Mouse (Mus musculus): ENCODE measurements around the gene Lrif1. TPM values are rescaled to one million over a fixed set of nuclear protein-coding genes. Genes with fewer than 3 reads are reported as not detected.
"Not testable (repeated sequence)": the region's sequence is repeated elsewhere in the genome, so short reads cannot be mapped to it uniquely, and the experiment has no call there.

Lrif1 gene
- 13.3 and 13.6 TPM in 2 replicates for polyA plus RNA-seq (2016; fragmentation: Nextera tagmentation; extraction: Ambion mirVana)

DNA sequence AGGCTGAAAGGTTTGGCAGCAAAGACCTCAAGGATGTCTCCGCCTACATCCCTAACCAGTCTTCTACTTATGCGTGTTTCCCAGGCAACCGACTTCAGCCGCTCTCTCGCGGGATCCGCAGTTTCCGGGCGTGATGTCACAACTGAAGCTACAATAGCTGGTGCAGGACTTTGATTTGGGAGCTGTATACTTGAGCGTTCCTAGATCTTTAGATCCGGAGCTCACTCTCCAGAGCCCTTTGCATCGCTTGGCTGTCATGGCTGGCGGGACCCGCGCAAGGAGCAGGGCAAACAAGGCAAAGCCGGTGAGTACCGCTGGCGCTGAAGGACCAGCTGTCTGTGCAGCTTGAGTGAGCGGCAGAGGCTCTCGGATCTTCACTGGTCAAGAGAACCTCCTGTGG is at the start of gene Lrif1:
Lrif1 (plus strand) TSS at position 158 of the 400 bp plus-strand sequence.
- peak within 1 kb of the TSS; percentile 89 for H3K27ac ChIP-seq
- WGBS = 2% methylated on average over 20 of the region's 20 CpGs
- no peaks in the 10 kb centered on the region for H3K27me3 ChIP-seq (ENCODE audit: poor library complexity, severe bottlenecking)
- peak within 1 kb of the TSS; percentile 67 for H3K4me3 ChIP-seq
- H3K4me1 ChIP-seq = peaks cover 7% of the 10 kb centered on the region
- peak; percentile 82 for DNase-seq (ENCODE audit: extremely low spot score, low spot score)
- peaks cover 2% of the 10 kb centered on the region; the same call in 1 of the 2 replicates for H3K9me3 ChIP-seq
- H3K36me3 ChIP-seq (replicated peaks) = no peaks in the 10 kb centered on the region

DNA sequence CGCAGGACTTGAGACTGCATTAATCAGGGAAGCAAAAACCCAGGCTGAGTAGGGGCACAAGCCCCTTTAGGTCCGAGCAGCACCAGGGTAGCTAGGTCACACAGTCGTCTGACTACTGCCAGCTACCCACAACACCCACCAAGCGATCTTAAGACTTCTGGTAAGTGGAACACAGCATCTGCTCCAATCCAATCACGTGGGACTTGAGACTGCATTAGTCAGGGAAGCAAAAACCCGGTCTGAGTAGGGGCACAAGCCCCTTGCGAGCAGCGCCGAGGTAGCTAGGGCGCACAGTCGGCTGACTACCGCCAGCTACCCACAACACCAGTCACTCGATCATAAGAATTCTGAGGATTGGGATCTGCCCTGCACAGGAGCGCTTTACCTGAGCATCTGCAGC is 12.0 kb upstream of the Lrif1 start:
- H3K36me3 ChIP-seq (replicated peaks); H3K27ac ChIP-seq; H3K27me3 ChIP-seq (ENCODE audit: poor library complexity, severe bottlenecking); H3K9me3 ChIP-seq; H3K4me3 ChIP-seq; DNase-seq (ENCODE audit: extremely low spot score, low spot score); H3K4me1 ChIP-seq: not testable (repeated sequence)
- WGBS = 77% methylated on average over 14 of the region's 14 CpGs

DNA sequence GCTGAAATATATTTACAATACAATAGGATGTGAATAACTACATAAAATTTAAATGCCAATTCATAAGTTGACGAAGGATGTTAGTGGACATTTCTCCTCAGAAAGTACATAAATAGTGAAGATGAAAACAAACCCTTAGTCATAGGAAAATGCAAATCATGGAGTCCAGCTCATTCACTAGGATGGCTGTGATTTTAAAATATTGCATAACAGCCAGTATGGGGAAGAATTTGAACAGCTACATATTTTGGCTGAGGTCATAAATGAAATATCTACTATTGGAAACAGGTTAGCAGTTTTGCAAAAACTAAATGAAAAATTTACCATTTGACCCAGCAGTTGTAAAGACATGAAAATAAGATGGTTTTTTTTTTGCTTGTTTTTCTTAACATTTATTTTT is 594 bp downstream of the Lrif1 start:
- peaks cover 8% of the 10 kb centered on the region; the same call in 1 of the 2 replicates for H3K9me3 ChIP-seq
- peak overlapping the region; percentile 89 for H3K27ac ChIP-seq
- 39% methylated on average over 1 of the region's 1 CpGs for WGBS
- peaks cover 7% of the 10 kb centered on the region for H3K4me1 ChIP-seq
- H3K27me3 ChIP-seq (ENCODE audit: poor library complexity, severe bottlenecking) = no peaks in the 10 kb centered on the region
- no peaks in the 10 kb centered on the region for H3K36me3 ChIP-seq (replicated peaks)
- peak overlapping the region; percentile 67 for H3K4me3 ChIP-seq
- no peak for DNase-seq (ENCODE audit: extremely low spot score, low spot score)

DNA sequence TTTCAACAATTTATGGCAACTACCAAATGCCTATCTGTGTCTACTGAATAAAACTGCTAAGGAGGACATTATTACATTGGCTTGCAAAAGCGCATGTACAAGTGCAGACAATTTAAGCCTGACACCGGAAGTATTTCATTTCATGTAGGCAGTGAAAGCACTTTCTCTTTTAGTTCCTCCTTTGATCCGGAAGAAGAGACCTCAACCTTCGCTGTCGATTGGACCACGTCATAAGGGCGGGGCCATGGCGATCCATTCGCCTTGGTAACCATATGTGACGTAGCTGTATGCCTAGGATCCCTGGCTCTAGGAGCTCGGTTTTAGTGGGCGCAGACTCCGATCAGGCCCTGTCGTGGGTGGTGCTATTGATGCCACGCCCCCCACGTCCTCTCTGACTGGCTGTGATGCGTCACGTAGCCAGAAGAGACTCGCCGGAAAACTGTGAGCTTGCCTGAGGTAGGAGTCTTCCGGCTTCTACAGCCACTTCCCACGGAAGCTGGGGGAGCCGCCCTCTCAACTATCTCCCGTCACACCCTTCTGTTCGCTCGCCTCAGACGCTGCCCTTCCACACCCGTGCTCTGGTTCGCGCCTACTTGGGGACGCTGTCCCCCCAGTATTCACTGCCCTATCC is 36.7 kb downstream of the Lrif1 start:
- H3K27ac ChIP-seq = peak overlapping the region; percentile 88
- peaks cover 6% of the 10 kb centered on the region; the same call in 1 of the 2 replicates for H3K9me3 ChIP-seq
- H3K4me1 ChIP-seq = peaks cover 5% of the 10 kb centered on the region; the same call in 1 of the 2 replicates
- H3K4me3 ChIP-seq = peak overlapping the region; percentile 72
- peak; percentile 89 for DNase-seq (ENCODE audit: extremely low spot score, low spot score)
- H3K36me3 ChIP-seq (replicated peaks) = no peaks in the 10 kb centered on the region
- 2% methylated on average over 31 of the region's 31 CpGs for WGBS
- H3K27me3 ChIP-seq (ENCODE audit: poor library complexity, severe bottlenecking) = no peaks in the 10 kb centered on the region; the same call in 1 of the 2 replicates

DNA sequence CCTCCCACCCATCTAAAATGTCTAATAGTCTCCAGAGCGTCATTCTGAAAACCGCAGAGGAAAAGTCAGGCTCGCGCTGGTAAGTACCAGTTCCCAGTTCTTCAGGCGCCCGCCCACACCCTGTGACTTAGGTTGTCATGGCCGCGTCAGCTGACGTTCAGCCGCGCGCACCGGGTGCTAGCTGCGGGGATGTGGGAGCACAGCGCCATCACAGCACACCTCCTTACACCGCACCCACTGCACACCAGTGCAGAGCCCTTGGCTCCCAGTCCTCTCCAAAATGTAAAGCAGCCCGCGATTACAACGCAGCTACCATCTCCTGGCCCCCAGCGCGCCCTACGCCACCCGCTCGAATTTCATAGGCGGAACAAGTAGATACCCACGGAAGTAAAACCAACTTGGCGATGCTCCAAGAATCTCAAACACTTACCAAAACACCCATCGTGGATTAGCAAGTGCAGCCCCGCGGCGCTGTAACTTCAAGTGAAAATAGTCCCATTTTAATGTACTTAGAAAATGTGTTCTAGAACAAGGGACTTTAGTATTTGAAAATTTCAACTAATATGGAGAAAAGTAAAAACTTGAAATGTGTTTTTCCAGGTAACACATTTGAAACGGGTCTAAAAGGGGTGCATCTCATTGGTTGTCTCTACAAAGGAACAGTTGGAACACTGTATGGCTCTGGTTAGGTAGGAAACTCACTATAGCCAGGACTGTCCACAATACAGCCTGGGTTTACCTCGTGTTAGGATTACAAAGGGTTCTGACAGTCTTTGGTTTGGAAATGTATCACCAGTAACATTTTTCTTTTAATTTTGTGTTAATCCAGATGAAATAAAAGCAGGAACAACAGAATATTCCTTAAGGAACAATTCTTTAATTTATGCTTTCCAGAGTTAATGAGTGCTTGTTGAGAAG is 37.5 kb downstream of the Lrif1 start:
- peak overlapping the region; percentile 72 for H3K4me3 ChIP-seq
- H3K9me3 ChIP-seq = peaks cover 10% of the 10 kb centered on the region
- peaks cover 4% of the 10 kb centered on the region; the same call in 1 of the 2 replicates for H3K36me3 ChIP-seq (replicated peaks)
- no peaks in the 10 kb centered on the region; the same call in 1 of the 2 replicates for H3K27me3 ChIP-seq (ENCODE audit: poor library complexity, severe bottlenecking)
- DNase-seq (ENCODE audit: extremely low spot score, low spot score) = peak; percentile 78
- H3K27ac ChIP-seq = peak overlapping the region; percentile 88
- WGBS = 2% methylated on average over 33 of the region's 33 CpGs
- H3K4me1 ChIP-seq = peaks cover 5% of the 10 kb centered on the region; the same call in 1 of the 2 replicates

DNA sequence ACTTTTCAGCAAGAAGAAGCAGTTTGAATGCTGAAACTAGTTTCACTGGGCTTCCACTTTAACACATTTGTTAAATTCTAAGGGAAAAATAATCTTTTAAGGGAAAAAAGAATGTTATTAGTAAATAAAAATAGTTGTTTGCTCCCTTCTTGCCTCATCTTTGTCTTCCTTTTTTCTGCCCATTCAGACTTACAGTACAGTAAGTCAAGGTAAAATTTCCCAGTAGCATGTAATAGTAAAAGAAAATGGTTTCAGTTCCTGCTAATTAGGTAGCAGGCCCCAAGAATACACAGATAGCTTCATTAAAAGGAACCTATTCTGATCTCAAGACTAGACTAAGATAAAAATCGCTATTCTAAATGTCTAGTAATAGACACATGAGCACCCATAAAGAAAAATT is 71.1 kb downstream of the Lrif1 start:
- no peak overlapping the region for H3K27ac ChIP-seq
- DNase-seq (ENCODE audit: extremely low spot score, low spot score) = no peak
- no peaks in the 10 kb centered on the region for H3K9me3 ChIP-seq
- H3K4me1 ChIP-seq = no peaks in the 10 kb centered on the region
- no peaks in the 10 kb centered on the region for H3K36me3 ChIP-seq (replicated peaks)
- WGBS = 69% methylated on average over 1 of the region's 1 CpGs
- H3K27me3 ChIP-seq (ENCODE audit: poor library complexity, severe bottlenecking) = no peaks in the 10 kb centered on the region
- no peak overlapping the region for H3K4me3 ChIP-seq

DNA sequence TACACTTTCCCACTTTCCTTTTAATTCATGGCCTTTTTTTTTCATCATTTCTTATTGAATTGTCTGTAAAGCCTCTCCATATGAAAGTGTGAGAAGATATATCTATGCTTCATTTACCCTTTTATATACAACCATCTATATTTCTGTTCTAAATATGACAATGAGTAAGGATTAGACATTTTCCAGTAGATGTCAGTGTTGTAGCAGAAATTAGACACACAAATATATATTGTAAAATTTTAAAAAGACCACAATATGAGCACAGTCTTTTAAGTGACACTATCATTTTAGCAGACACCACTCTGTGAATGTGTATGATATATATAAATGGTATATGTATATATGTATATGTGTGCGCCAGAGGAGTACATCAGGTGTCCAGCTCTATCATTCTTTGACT is 87.0 kb downstream of the Lrif1 start:
- Histone ChIP-seq H3K4me3 (no peak overlapping the region), H3K4me1 (no peaks in the 10 kb centered on the region), H3K9me3 (no peaks in the 10 kb centered on the region), H3K36me3 (replicated peaks) (no peaks in the 10 kb centered on the region), H3K27me3 (ENCODE audit: poor library complexity, severe bottlenecking) (no peaks in the 10 kb centered on the region), H3K27ac (no peak overlapping the region)
- DNase-seq (ENCODE audit: extremely low spot score, low spot score) = no peak
- WGBS = 81% methylated on average over 1 of the region's 1 CpGs

DNA sequence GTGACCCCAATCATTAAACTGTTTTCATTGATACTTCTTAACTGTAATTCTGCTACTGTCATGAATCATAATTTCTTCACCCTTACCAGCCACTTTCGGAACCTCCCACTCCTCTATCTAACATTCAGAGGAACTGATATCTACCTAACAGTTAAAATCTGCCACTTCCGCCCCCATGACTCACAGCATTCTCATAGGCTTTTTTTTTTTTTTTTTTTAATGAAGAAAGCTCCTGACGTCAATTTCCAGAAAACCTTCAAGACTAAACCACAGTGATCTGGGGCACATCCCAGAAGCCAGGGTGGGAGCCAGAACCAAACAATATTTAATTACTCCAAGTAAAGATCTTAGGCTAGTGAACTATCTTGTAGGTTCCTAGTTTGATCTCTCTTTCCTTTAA is 100.3 kb downstream of the Lrif1 start:
- DNase-seq (ENCODE audit: extremely low spot score, low spot score) = no peak
- Histone ChIP-seq H3K27me3 (ENCODE audit: poor library complexity, severe bottlenecking) (no peaks in the 10 kb centered on the region), H3K4me1 (no peaks in the 10 kb centered on the region), H3K4me3 (no peak overlapping the region), H3K27ac (no peak overlapping the region), H3K36me3 (replicated peaks) (no peaks in the 10 kb centered on the region), H3K9me3 (no peaks in the 10 kb centered on the region; the same call in 1 of the 2 replicates)
- 82% methylated on average over 3 of the region's 3 CpGs for WGBS

Other genes with a start within 250 kb of the Lrif1 start
- 1.2 and 2.0 TPM in 2 replicates for gene Dennd2d, start 202.6 kb upstream of the Lrif1 start, polyA plus RNA-seq (2016; fragmentation: Nextera tagmentation; extraction: Ambion mirVana)
- 33.2 and 33.4 TPM in 2 replicates for gene Dram2, start 137.2 kb upstream of the Lrif1 start, polyA plus RNA-seq (2016; fragmentation: Nextera tagmentation; extraction: Ambion mirVana)
- 37.2 and 40.5 TPM in 2 replicates for gene Cept1, start 137.2 kb upstream of the Lrif1 start, polyA plus RNA-seq (2016; fragmentation: Nextera tagmentation; extraction: Ambion mirVana)
- 2.3 and 2.9 TPM in 2 replicates for gene Cd53, start 105.2 kb downstream of the Lrif1 start, polyA plus RNA-seq (2016; fragmentation: Nextera tagmentation; extraction: Ambion mirVana)
- not detected in 2 replicates for gene Olfr266, start 141.3 kb downstream of the Lrif1 start, polyA plus RNA-seq (2016; fragmentation: Nextera tagmentation; extraction: Ambion mirVana)

Measured in forebrain, embryonic 10.5 days (tissue).